In genomic region chr15:64533169-64533795, GRCm38 (mm10) we compare ENCODE assay signal across 10 mouse cellular contexts.
DNase-seq lines count a peak whose midpoint lies in the region; TF ChIP-seq lines count a peak whose summit lies in the region.
"Had no signal": no experiment of that assay in that cellular context is flagged by ENCODE, and none has a peak within 500 bp of the region (broad histone marks: within the 10 kb centered on the region; RNA-seq: fewer than 3 reads in every experiment).

No protein-coding gene starts in this region.

- no peak overlapping the region for H3ac ChIP-seq in C2C12 (ENCODE audit: control insufficient read depth, insufficient read length, low read depth)

- no peaks in the 10 kb centered on the region for H3K9me3 ChIP-seq in midbrain, embryonic 10.5 days (replicated peaks)
- H3K9me3 ChIP-seq: lung, embryonic 15.5 days had no signal

- no peaks in the 10 kb centered on the region for H3K79me3 ChIP-seq in C2C12 (ENCODE audit: low read depth)

- H3K4me1 ChIP-seq in midbrain, embryonic 10.5 days, result peaks cover 4% of the 10 kb centered on the region
- H3K4me1 ChIP-seq: lung, embryonic 15.5 days had no signal

- H3K27ac ChIP-seq in midbrain, embryonic 10.5 days (replicated peaks), result no peak overlapping the region
- H3K27ac ChIP-seq: lung, embryonic 15.5 days had no signal

- H3K4me3 ChIP-seq in C2C12 (ENCODE audit: insufficient read depth, poor library complexity, severe bottlenecking), result no peak overlapping the region
- H3K4me3 ChIP-seq in midbrain, embryonic 10.5 days, result no peak overlapping the region
- H3K4me3 ChIP-seq: lung, embryonic 15.5 days had no signal

- H3K27me3 ChIP-seq in C2C12 (ENCODE audit: control insufficient read depth, insufficient read depth, insufficient read length), result no peaks in the 10 kb centered on the region
- H3K27me3 ChIP-seq in midbrain, embryonic 10.5 days (ENCODE audit: low read depth, poor library complexity, severe bottlenecking), result no peaks in the 10 kb centered on the region
- H3K27me3 ChIP-seq: lung, embryonic 15.5 days had no signal

- TF ChIP-seq CTCF in C2C12 (IDR thresholded peaks at IDR 0.05; ENCODE audit: control insufficient read depth, insufficient read depth, insufficient read length), result no peak

- peaks cover 19% of the 10 kb centered on the region for H3K36me3 ChIP-seq in C2C12 (ENCODE audit: control insufficient read depth, insufficient read depth)
- H3K36me3 ChIP-seq in midbrain, embryonic 10.5 days, result no peaks in the 10 kb centered on the region
- H3K36me3 ChIP-seq: lung, embryonic 15.5 days had no signal

- WGBS in midbrain, embryonic 10.5 days, result 69% methylated on average over 2 of the region's 2 CpGs

- DNase-seq in embryo, embryonic 10.5 days (ENCODE audit: low spot score), result peak; percentile 14
- DNase-seq in embryo, embryonic 11 days, result no peak
- peak; percentile 56 for DNase-seq in gastrocnemius, postnatal 25 days
- peak; percentile 20 to 53 for DNase-seq in heart, postnatal 36 days
- DNase-seq in ovary, postnatal 14 days (ENCODE audit: low spot score), result no peak
- DNase-seq in thymus, postnatal 10 days (ENCODE audit: low spot score in 2 of 2), result no peak
- no peak for DNase-seq in midbrain, embryonic 10.5 days (ENCODE audit: low spot score)
- DNase-seq: kidney, adult 11 months had no signal

- intact Hi-C loops in heart, postnatal 36 days (cut with DNase I), result no loop called here

- H3K79me2 ChIP-seq in C2C12 (ENCODE audit: control insufficient read depth, insufficient read depth), result no peaks in the 10 kb centered on the region

TF ChIP-seq in C2C12, 6 proteins besides CTCF, POLR2A, EP300 and RAD21:
- peak; percentile 43 for TF ChIP-seq MAX (IDR thresholded peaks at IDR 0.05)
- peak; percentile 66 for TF ChIP-seq FOSL1 (IDR thresholded peaks at IDR 0.05; ENCODE audit: insufficient read depth, low read length, poor library complexity, severe bottlenecking)
- TF ChIP-seq USF1 (IDR thresholded peaks at IDR 0.05; ENCODE audit: low read depth), result no peak

Comparison
In these comparisons a context has a peak if more than half of its experiments do, and no peak if none do; other contexts are left out.
1. DNase-seq: peak in embryo, embryonic 10.5 days (single experiment), gastrocnemius, postnatal 25 days (single experiment) and heart, postnatal 36 days (2 of 2); none in embryo, embryonic 11 days (single experiment), ovary, postnatal 14 days (single experiment), thymus, postnatal 10 days (0 of 2) and midbrain, embryonic 10.5 days (single experiment).